Mouse (Mus musculus): Measurements from ENCODE around the gene Gm572. TPM values are rescaled to one million over a fixed set of nuclear protein-coding genes. Genes with fewer than 3 reads are reported as not detected.

Gene Gm572
- total and polyA plus RNA-seq, 2 experiments from 2014 or later: not detected

GRCm38 (mm10) chr4:148625010-148625409 is 18.1 kb upstream of the Gm572 start:
- Histone ChIP-seq H3K4me2 (ENCODE audit: low read depth) (peak overlapping the region; percentile 56), H3K4me1 (ENCODE audit: insufficient read depth) (peaks cover 10% of the 10 kb centered on the region; the same call in 1 of the 2 replicates), H3K9me3 (ENCODE audit: low read length) (no peaks in the 10 kb centered on the region), H3K9ac (no peak overlapping the region), H3K27me3 (ENCODE audit: insufficient read depth, low read length) (no peaks in the 10 kb centered on the region), H3K4me3 (ENCODE audit: low read depth, low read length) (no peak overlapping the region), H3K27ac (ENCODE audit: low read depth, low read length) (no peak overlapping the region), H3K36me3 (ENCODE audit: insufficient read depth) (peaks cover 37% of the 10 kb centered on the region)
- TF ChIP-seq CTCF (IDR thresholded peaks at IDR 0.05; ENCODE audit: low read depth): no peak
- WGBS: 85% methylated on average over 10 of the region's 10 CpGs
- no peak for ATAC-seq
- no peak for DNase-seq

GRCm38 (mm10) chr4:148625756-148626622 is 17.1 kb upstream of the Gm572 start:
- WGBS: under 1% methylated on average over 57 of the region's 57 CpGs
- peak overlapping the region; percentile 56 for H3K4me2 ChIP-seq (ENCODE audit: low read depth)
- no peak for DNase-seq
- peaks cover 33% of the 10 kb centered on the region for H3K36me3 ChIP-seq (ENCODE audit: insufficient read depth)
- H3K4me1 ChIP-seq (ENCODE audit: insufficient read depth): peaks cover 10% of the 10 kb centered on the region; the same call in 1 of the 2 replicates
- no peaks in the 10 kb centered on the region for H3K9me3 ChIP-seq (ENCODE audit: low read length)
- no peak for TF ChIP-seq CTCF (IDR thresholded peaks at IDR 0.05; ENCODE audit: low read depth)
- no peaks in the 10 kb centered on the region for H3K27me3 ChIP-seq (ENCODE audit: insufficient read depth, low read length)
- H3K27ac ChIP-seq (ENCODE audit: low read depth, low read length): peak overlapping the region; percentile 99
- peak overlapping the region; percentile 100 for H3K4me3 ChIP-seq (ENCODE audit: low read depth, low read length)
- peak overlapping the region; percentile 100 for H3K9ac ChIP-seq
- ATAC-seq: peak; percentile 56

GRCm38 (mm10) chr4:148626623-148627185 is 16.4 kb upstream of the Gm572 start, which contains the start of gene Tardbp:
Tardbp (minus strand) TSS chr4:148627019.
- peaks cover 26% of the 10 kb centered on the region for H3K36me3 ChIP-seq (ENCODE audit: insufficient read depth)
- peak; percentile 27 for TF ChIP-seq CTCF (IDR thresholded peaks at IDR 0.05; ENCODE audit: low read depth)
- WGBS: 2% methylated on average over 51 of the region's 51 CpGs
- H3K4me3 ChIP-seq (ENCODE audit: low read depth, low read length): peak within 1 kb of the TSS; percentile 100
- H3K4me1 ChIP-seq (ENCODE audit: insufficient read depth): peaks cover 10% of the 10 kb centered on the region; the same call in 1 of the 2 replicates
- H3K9me3 ChIP-seq (ENCODE audit: low read length): no peaks in the 10 kb centered on the region
- DNase-seq (peak; percentile 98), ATAC-seq (peak; percentile 97)
- H3K4me2 ChIP-seq (ENCODE audit: low read depth): peak within 1 kb of the TSS; percentile 56
- peak within 1 kb of the TSS; percentile 99 for H3K27ac ChIP-seq (ENCODE audit: low read depth, low read length)
- no peaks in the 10 kb centered on the region for H3K27me3 ChIP-seq (ENCODE audit: insufficient read depth, low read length)
- peak within 1 kb of the TSS; percentile 100 for H3K9ac ChIP-seq

GRCm38 (mm10) chr4:148627246-148627645 is 15.9 kb upstream of the Gm572 start:
- H3K9me3 ChIP-seq (ENCODE audit: low read length): no peaks in the 10 kb centered on the region
- peak; percentile 5; the same call in 1 of the 2 replicates for ATAC-seq
- DNase-seq: no peak
- peak overlapping the region; percentile 100 for H3K9ac ChIP-seq
- peaks cover 10% of the 10 kb centered on the region; the same call in 1 of the 2 replicates for H3K4me1 ChIP-seq (ENCODE audit: insufficient read depth)
- peak overlapping the region; percentile 99 for H3K27ac ChIP-seq (ENCODE audit: low read depth, low read length)
- peak overlapping the region; percentile 56 for H3K4me2 ChIP-seq (ENCODE audit: low read depth)
- TF ChIP-seq CTCF (IDR thresholded peaks at IDR 0.05; ENCODE audit: low read depth): no peak
- H3K27me3 ChIP-seq (ENCODE audit: insufficient read depth, low read length): no peaks in the 10 kb centered on the region
- 63% methylated on average over 3 of the region's 3 CpGs for WGBS
- peaks cover 22% of the 10 kb centered on the region for H3K36me3 ChIP-seq (ENCODE audit: insufficient read depth)
- peak overlapping the region; percentile 100 for H3K4me3 ChIP-seq (ENCODE audit: low read depth, low read length)

DNA sequence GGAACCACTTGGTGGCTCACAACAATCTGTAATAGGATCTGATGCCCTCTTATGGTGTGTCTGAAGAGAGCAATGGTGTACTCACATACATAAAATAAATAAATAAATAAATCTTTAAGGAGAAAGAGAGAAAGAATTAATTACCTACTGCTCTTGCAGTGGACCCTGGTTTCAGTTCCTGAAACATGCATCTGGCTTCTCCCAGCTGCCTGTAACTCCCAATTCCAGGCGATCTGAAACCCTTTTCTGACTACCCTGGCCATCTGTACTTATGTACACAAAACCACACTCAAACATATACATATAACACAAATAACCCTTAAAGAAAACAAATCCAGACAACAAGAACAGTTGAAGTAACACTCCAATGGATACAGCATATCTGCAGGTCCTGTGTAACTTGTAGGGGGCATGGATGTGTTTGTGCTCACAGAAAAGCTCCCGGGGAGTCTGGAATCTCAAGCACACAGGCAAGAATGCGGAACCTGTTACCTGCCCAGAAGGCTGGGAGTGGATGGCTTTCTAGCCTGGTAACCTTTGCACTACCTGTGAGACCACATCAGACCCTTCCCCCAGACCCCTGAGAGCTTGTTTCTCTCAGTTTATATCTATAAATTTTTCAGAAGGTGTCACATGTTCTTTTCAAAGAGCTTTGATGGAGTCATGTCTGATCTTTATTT is 11.0 kb upstream of the Gm572 start:
- Histone ChIP-seq H3K4me1 (ENCODE audit: insufficient read depth) (no peaks in the 10 kb centered on the region; the same call in 1 of the 2 replicates), H3K9ac (no peak overlapping the region), H3K27ac (ENCODE audit: low read depth, low read length) (no peak overlapping the region), H3K36me3 (ENCODE audit: insufficient read depth) (no peaks in the 10 kb centered on the region), H3K9me3 (ENCODE audit: low read length) (no peaks in the 10 kb centered on the region), H3K4me3 (ENCODE audit: low read depth, low read length) (no peak overlapping the region), H3K27me3 (ENCODE audit: insufficient read depth, low read length) (no peaks in the 10 kb centered on the region), H3K4me2 (ENCODE audit: low read depth) (no peak overlapping the region)
- ATAC-seq (no peak), DNase-seq (no peak)
- TF ChIP-seq CTCF (IDR thresholded peaks at IDR 0.05; ENCODE audit: low read depth): no peak
- WGBS: 71% methylated on average over 3 of the region's 3 CpGs

GRCm38 (mm10) chr4:148633395-148634061 is 9.6 kb upstream of the Gm572 start:
- ATAC-seq: no peak
- no peak overlapping the region for H3K27ac ChIP-seq (ENCODE audit: low read depth, low read length)
- no peaks in the 10 kb centered on the region for H3K36me3 ChIP-seq (ENCODE audit: insufficient read depth)
- no peak overlapping the region for H3K4me3 ChIP-seq (ENCODE audit: low read depth, low read length)
- H3K4me1 ChIP-seq (ENCODE audit: insufficient read depth): no peaks in the 10 kb centered on the region
- TF ChIP-seq CTCF (IDR thresholded peaks at IDR 0.05; ENCODE audit: low read depth): no peak
- H3K9me3 ChIP-seq (ENCODE audit: low read length): no peaks in the 10 kb centered on the region
- H3K9ac ChIP-seq: no peak overlapping the region
- WGBS: 80% methylated on average over 2 of the region's 2 CpGs
- no peak for DNase-seq
- H3K27me3 ChIP-seq (ENCODE audit: insufficient read depth, low read length): no peaks in the 10 kb centered on the region
- H3K4me2 ChIP-seq (ENCODE audit: low read depth): no peak overlapping the region
